Mouse (Mus musculus) left cerebral cortex, postnatal 10 days (tissue): ENCODE measurements at regions not wholly inside any gene's neighbourhood (a gene's known extent, or its start where the extent isn't known, plus 50 kb on each side); places are given as distances from the start of the nearest gene placed in this dataset.

Experiments
- DNase-seq, 2 experiments: peaks; one replicate each; pipeline ENCODE4 v3.0.0; 2021 to 2022; ENCODE audit warnings: low spot score in 2 of 2, mixed read lengths in 1 of 2; ENCODE audit errors: extremely low spot score in 1 of 2
- intact Hi-C: fragments of 180-260 bp; cut with DNase I; formaldehyde crosslinking; loops from one replicate; pipeline ENCODE4 v1.15.1; 2025

- intact Hi-C loops: no loop called here
- DNase-seq: no peak
Measured at GRCm38 (mm10) chr14:48024051-48024693, 96.5 kb upstream of the Peli2 start.

- DNase-seq: no peak
- intact Hi-C loops: no loop called here
Measured at GRCm38 (mm10) chr14:48039286-48039790, 81.3 kb upstream of the Peli2 start.

GRCm38 (mm10) chr14:48046094-48046493 lies 74.5 kb upstream of the Peli2 start:
- DNase-seq: no peak
- intact Hi-C loops: no loop called here

- intact Hi-C loops: no loop called here
- no peak for DNase-seq
Measured at GRCm38 (mm10) chr14:48046831-48047230, 73.8 kb upstream of the Peli2 start.

- intact Hi-C loops: no loop called here
- no peak for DNase-seq
Measured at GRCm38 (mm10) chr14:48049698-48050459, 70.7 kb upstream of the Peli2 start.

- intact Hi-C loops: no loop called here
- DNase-seq: no peak
Measured at GRCm38 (mm10) chr14:48050460-48050760, 70.2 kb upstream of the Peli2 start.

GRCm38 (mm10) chr14:48051971-48052370 lies 68.7 kb upstream of the Peli2 start:
- intact Hi-C loops: no loop called here
- DNase-seq: no peak

GRCm38 (mm10) chr14:48052405-48052804 lies 68.2 kb upstream of the Peli2 start:
- intact Hi-C loops: no loop called here
- DNase-seq: peak in 1 of 2 experiments; percentile 54

- no peak for DNase-seq
- intact Hi-C loops: no loop called here
Measured at GRCm38 (mm10) chr14:48053151-48053550, 67.5 kb upstream of the Peli2 start.

- DNase-seq: no peak
- intact Hi-C loops: no loop called here
Measured at GRCm38 (mm10) chr14:48054719-48055118, 65.9 kb upstream of the Peli2 start.

GRCm38 (mm10) chr14:48055861-48056260 lies 64.8 kb upstream of the Peli2 start:
- intact Hi-C loops: no loop called here
- no peak for DNase-seq

- no peak for DNase-seq
- intact Hi-C loops: no loop called here
Measured at GRCm38 (mm10) chr14:48058234-48058868, 62.3 kb upstream of the Peli2 start.

GRCm38 (mm10) chr14:48059664-48060455 lies 60.8 kb upstream of the Peli2 start:
- no peak for DNase-seq
- intact Hi-C loops: no loop called here

- intact Hi-C loops: no loop called here
- no peak for DNase-seq
Measured at GRCm38 (mm10) chr14:48068641-48069040, 52.0 kb upstream of the Peli2 start.
